Mouse (Mus musculus): ENCODE results near the gene Mei1.

GRCm38 (mm10) chr15:82156902-82157301 is 87.1 kb downstream of the Mei1 start:
- TF ChIP-seq CTCF (IDR thresholded peaks at IDR 0.05; ENCODE audit: control insufficient read depth, insufficient read depth, low read length) (no peak), POLR2A (IDR thresholded peaks at IDR 0.05; ENCODE audit: borderline replicate concordance, control insufficient read depth, low read depth, low read length) (no peak)

Data from bone marrow, adult 2 months (tissue).